Mouse (Mus musculus) embryonic fibroblast, embryonic 13.5 days (primary cell): ENCODE data around the gene Cd209f. TPM values are rescaled to one million over a fixed set of nuclear protein-coding genes. Genes with fewer than 3 reads are reported as not detected.
A peak's percentile ranks its signal among the peaks of the same experiment; 100 is the strongest.
"Not testable (repeated sequence)": the region's sequence is repeated elsewhere in the genome, so short reads cannot be mapped to it uniquely, and the experiment has no call there.

ENCODE experiments used
- H3K27ac ChIP-seq: 2 replicates; pipeline ENCODE4 v1.5.1; 2012; ENCODE audit warnings: low read length, control low read depth, inconsistent platforms; ENCODE audit not compliant: insufficient read depth
- H3K4me1 ChIP-seq: 2 replicates; pipeline ENCODE4 v1.6.1; 2011; ENCODE audit warnings: low read length; ENCODE audit not compliant: control insufficient read depth, insufficient read depth
- H3K4me3 ChIP-seq: 2 replicates; pipeline ENCODE4 v1.5.1; 2011; ENCODE audit warnings: mild to moderate bottlenecking, control low read depth, low read length; ENCODE audit not compliant: insufficient read depth
- CTCF ChIP-seq: IDR thresholded peaks from 2 replicates; pipeline ENCODE4 v1.5.1; 2011; ENCODE audit warnings: mild to moderate bottlenecking, control low read depth, low read length, moderate library complexity, borderline replicate concordance; ENCODE audit not compliant: insufficient read depth
- POLR2A ChIP-seq: IDR thresholded peaks from 2 replicates; pipeline ENCODE4 v1.6.1; 2011; ENCODE audit warnings: low read depth, mild to moderate bottlenecking, control low read depth, low read length, moderate library complexity
- polyA plus RNA-seq: library from polyadenylated mRNA; stranded (reverse); fragments of >200 nt; gene quantifications from 2 replicates; pipeline ENCODE4 v1.2.4, GENCODE M21; 2011; ENCODE audit warnings: low read depth; ENCODE audit not compliant: missing spikeins, insufficient read length

Gene Cd209f
- polyA plus RNA-seq, result not detected in 2 replicates

DNA sequence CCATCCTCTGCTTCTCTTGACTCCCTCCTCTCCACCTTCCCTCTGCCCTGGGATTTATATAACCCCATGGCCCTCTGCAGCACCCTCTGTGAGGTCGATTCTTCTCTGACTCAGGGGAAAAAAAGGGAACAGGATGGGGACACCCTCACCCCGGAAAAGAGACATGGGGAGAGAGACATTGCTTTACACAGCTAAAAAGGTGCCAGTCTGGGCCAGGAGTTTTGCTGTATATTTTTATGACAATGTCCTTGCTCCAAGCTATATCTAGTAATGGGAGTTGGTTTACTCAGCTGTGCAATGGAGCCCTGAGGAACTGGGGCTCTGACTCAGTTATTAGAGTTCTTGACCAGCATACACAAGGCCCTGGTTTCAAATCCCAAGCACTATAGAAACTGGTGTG lies at the start of gene Cd209f:
Gene Cd209f, minus strand, starts transcription at position 101 of the 400 bp plus-strand sequence.
- H3K27ac ChIP-seq, H3K4me1 ChIP-seq, H3K4me3 ChIP-seq: not testable (repeated sequence)

DNA sequence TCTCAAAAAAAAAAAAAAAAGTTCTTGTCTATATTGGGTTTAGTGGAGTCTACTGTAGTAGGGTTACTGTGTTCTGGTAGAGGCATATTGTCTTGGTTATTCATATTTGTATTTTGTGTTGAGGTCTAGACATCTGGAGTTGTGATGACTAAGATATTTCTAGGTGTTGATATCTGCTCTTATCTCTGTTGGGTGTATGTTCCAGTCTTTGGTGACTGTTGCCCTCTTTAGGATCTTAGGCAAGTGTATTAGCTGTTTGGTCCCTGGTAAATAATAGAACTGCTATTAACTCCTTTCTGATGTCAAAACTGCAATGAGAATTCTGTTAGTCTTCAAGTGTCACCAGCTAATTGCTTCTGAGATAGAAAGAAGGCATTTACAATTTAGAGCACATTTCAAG lies 49.2 kb upstream of the Cd209f start:
- Histone ChIP-seq H3K4me3 (no peak overlapping the region), H3K4me1 (no peaks in the 10 kb centered on the region), H3K27ac (no peak overlapping the region)
- TF ChIP-seq POLR2A (no peak), CTCF (no peak)

DNA sequence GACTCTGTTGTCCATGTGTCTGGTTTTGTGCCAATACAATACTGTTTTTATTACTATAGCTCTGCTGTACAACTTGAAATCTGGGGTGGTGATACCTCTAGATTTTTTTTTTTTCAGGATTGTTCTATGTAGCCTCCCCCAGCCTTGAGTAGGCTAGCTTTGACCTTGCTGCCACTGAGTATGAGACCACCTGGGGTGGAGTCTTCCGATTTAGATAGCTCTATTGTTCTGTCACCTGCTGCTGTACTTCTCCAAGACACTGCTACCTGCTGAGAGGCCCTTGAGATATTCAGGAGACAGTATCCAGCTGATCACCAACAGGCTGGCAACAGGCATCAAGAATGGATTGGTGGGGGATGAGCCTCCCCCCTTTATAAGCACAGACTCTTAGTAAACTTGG lies 41.6 kb upstream of the Cd209f start:
- no peaks in the 10 kb centered on the region for H3K4me1 ChIP-seq
- no peak overlapping the region for H3K27ac ChIP-seq
- TF ChIP-seq POLR2A (no peak), CTCF (no peak)
- no peak overlapping the region for H3K4me3 ChIP-seq

DNA sequence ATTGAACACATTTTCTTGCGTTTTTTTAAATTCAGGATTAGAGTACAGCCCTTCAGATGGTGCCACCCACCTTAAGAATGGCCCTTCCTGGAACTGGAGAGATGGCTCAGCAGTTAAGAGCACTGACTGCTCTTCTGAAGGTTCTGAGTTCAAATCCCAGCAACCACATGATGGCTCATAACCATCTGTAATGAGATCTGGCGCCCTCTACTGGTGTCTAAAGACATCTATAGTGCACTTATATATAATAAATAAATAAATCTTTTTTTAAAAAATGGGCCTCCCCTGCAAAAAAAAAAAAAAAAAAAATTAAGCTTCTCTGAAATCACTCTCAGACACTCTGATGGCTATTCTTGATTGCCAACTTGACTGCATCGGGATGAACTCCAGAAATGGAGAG lies 36.1 kb upstream of the Cd209f start:
- Histone ChIP-seq H3K4me1 (no peaks in the 10 kb centered on the region), H3K27ac (no peak overlapping the region), H3K4me3 (no peak overlapping the region)
- TF ChIP-seq CTCF, result no peak
- no peak for TF ChIP-seq POLR2A

DNA sequence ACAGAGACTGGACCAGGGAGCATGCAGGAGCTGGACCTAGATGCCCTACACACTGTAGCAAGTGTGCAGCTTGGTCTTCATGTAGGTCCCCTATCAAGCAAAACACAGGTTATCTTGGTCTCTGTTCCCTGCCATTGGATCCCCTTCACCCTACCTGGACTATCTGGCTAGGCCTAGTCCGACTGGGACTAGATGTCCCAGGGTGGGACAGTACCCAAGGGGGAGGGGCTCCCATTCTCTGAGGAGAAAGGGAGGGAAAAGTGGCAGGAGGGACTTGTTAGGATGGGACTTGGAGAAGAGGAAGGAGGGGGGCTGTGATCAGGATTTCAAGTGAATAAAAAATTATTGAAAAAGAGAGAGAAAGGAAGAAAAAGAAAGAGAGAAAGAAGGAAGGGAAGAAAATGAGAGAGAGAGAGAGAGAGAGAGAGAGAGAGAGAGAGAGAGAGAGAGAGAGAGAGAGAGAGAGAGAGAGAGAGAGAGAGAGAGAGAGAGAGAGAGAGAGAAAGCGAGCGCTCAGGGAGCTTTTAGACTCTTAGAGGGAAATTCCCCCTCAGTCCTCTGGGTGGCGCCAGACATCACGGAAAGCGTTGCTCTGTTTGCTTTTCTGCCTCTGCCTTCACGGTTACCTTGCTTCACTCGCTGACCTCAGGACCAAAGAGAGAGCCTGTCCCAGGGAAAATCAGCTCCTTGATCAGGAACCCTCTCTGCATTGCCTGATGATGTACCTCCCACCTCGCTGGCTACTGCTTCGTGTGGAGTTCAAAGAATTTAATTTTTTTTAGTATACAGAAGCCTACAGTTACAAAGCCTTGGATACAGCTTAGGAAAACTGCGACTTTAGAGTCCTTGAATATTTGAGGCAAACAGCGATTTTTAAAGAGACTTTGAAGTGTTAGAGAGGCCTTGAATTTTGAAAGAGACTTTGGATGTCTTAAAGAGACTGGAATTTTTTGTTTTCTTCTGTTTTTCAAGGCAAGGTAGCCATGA lies 34.3 kb upstream of the Cd209f start:
- no peaks in the 10 kb centered on the region for H3K4me1 ChIP-seq
- TF ChIP-seq POLR2A (no peak), CTCF (peak; percentile 85)
- no peak overlapping the region for H3K4me3 ChIP-seq
- no peak overlapping the region for H3K27ac ChIP-seq

DNA sequence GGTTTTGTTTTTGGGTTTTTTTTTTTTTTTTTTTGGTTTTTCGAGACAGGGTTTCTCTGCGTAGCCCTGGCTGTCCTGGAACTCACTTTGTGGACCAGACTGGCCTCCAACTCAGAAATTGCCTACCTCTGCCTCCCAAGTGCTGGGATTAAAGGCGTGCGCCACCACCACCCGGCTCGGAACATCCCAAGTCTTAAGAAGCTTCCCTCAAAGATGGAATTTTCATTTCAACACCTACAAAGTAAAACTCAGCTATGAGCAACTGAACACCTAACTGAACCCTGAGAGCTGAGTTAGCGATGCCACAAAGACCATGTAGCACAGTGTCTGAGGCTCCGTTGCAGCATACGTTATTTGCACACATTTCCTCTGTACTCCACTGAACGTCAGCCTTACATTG lies 28.2 kb upstream of the Cd209f start, which contains the start of gene Cd209g:
Gene Cd209g, plus strand, starts transcription at position 301 of the 400 bp plus-strand sequence.
- no peak within 1 kb of the TSS for H3K27ac ChIP-seq
- no peak within 1 kb of the TSS for H3K4me3 ChIP-seq
- no peak for TF ChIP-seq CTCF
- TF ChIP-seq POLR2A, result no peak
- no peaks in the 10 kb centered on the region for H3K4me1 ChIP-seq

DNA sequence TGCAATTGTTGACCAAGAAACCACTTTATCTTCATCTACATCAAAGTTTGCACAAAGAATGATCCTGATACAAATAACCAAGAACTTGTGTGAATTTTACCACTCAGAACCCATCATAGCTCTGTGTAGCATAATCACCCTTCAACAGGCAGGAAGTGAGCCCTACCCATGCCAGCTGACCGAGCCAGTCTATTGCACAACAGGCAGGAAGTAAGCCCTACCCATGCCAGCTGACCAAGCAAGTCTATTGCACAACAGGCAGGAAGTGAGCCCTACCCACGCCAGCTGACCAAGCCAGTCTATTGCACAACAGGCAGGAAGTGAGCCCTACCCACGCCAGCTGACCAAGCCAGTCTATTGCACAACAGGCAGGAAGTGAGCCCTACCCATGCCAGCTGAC lies 17.1 kb downstream of the Cd209f start:
- H3K4me1 ChIP-seq, H3K27ac ChIP-seq, H3K4me3 ChIP-seq: not testable (repeated sequence)

DNA sequence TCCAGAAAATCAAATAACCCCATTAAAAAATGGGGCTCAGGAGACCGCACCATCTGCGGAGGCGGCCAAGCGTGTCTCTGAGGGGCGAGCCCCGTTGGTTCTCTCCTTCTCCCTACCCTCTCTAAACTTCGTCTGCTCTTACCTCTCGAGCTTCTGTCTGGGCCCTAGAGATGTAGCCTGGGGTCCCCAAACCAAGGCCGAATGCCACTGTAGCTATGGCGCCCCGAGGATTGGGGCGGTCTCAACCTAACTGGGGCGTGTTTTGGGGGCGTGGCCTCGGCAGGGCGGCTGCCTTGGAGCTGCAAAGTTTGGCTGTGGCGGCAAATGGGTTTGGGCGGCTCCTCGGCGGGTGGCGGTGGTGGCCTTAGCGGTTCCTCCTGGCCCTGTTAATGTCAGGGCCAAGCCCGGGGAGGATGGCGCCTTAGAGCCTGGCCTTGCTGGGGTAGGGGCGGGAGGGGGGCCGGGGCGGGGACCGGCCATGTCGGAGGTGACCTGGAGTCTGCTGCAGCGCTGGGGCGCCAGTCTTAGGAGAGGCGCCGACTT lies 18.4 kb downstream of the Cd209f start:
- not testable (repeated sequence) for H3K4me3 ChIP-seq, H3K4me1 ChIP-seq, H3K27ac ChIP-seq

Other genes starting within 250 kb of the Cd209f start
- not detected in 2 replicates for gene Cd209d, start 227.3 kb downstream of the Cd209f start, polyA plus RNA-seq
- not detected in 2 replicates for gene Cd209b, start 179.0 kb downstream of the Cd209f start, polyA plus RNA-seq
- gene Cd209c, start 151.1 kb downstream of the Cd209f start, polyA plus RNA-seq, result not detected in 2 replicates
- not detected in 2 replicates for gene Cd209g, start 28.3 kb upstream of the Cd209f start, polyA plus RNA-seq
- gene Evi5l, start 60.7 kb upstream of the Cd209f start, polyA plus RNA-seq, result 15.4 and 30.3 TPM in 2 replicates
- 0.23 and 0.35 TPM in 2 replicates for gene Prr36, start 111.6 kb upstream of the Cd209f start, polyA plus RNA-seq
- gene Lrrc8e, start 121.0 kb upstream of the Cd209f start, polyA plus RNA-seq, result 1.7 and 2.2 TPM in 2 replicates
- 37.0 and 42.0 TPM in 2 replicates for gene Map2k7, start 132.9 kb upstream of the Cd209f start, polyA plus RNA-seq
- gene Gm49320, start 133.0 kb upstream of the Cd209f start, polyA plus RNA-seq, result 0.40 and 0.60 TPM in 2 replicates
- gene Tgfbr3l, start 142.4 kb upstream of the Cd209f start, polyA plus RNA-seq, result 6.0 and 10.8 TPM in 2 replicates
- 29.0 and 29.3 TPM in 2 replicates for gene Snapc2, start 147.2 kb upstream of the Cd209f start, polyA plus RNA-seq
- gene Ctxn1, start 153.4 kb upstream of the Cd209f start, polyA plus RNA-seq, result 56.7 and 63.9 TPM in 2 replicates
- 62.9 and 73.5 TPM in 2 replicates for gene Timm44, start 170.1 kb upstream of the Cd209f start, polyA plus RNA-seq
- 11.1 and 13.9 TPM in 2 replicates for gene Ccl25, start 219.4 kb upstream of the Cd209f start, polyA plus RNA-seq
- gene Elavl1, start 219.6 kb upstream of the Cd209f start, polyA plus RNA-seq, result 81.5 and 86.0 TPM in 2 replicates